Mouse (Mus musculus) limb, embryonic 13.5 days (tissue): ENCODE measurements around the gene Hexim2. TPM values are rescaled to one million over a fixed set of nuclear protein-coding genes. Genes with fewer than 3 reads are reported as not detected.

ENCODE experiments used
- ATAC-seq: fragments of 200-750 bp; cut with Nextera tagmentation; 2 replicates; pipeline ENCODE4 v1.8.0; 2017; ENCODE audit warnings: low read depth, moderate number of reproducible peaks, moderate TSS enrichment; ENCODE audit not compliant: low FRiP score
- H3K27ac ChIP-seq: fragments of 300-500 bp; sonication (generic); 2 replicates; pipeline ENCODE4 v1.5.1; 2015; ENCODE audit warnings: inconsistent platforms, mild to moderate bottlenecking, moderate library complexity
- H3K27me3 ChIP-seq: fragments of 300-500 bp; sonication (generic); 2 replicates; pipeline ENCODE4 v1.6.1; 2015; ENCODE audit warnings: mild to moderate bottlenecking, inconsistent platforms
- H3K36me3 ChIP-seq: fragments of 300-500 bp; sonication (generic); 2 replicates; pipeline ENCODE4 v1.6.1; 2015; ENCODE audit warnings: inconsistent platforms, mild to moderate bottlenecking, moderate library complexity
- H3K4me1 ChIP-seq: fragments of 300-500 bp; sonication (generic); 2 replicates; pipeline ENCODE4 v1.6.1; 2015; ENCODE audit warnings: inconsistent platforms
- H3K4me2 ChIP-seq: fragments of 300-500 bp; sonication (generic); replicated peaks from 2 replicates; pipeline ENCODE4 v1.6.1; 2015; ENCODE audit warnings: inconsistent platforms, mild to moderate bottlenecking, moderate library complexity
- H3K4me3 ChIP-seq: fragments of 300-500 bp; sonication (generic); 2 replicates; pipeline ENCODE4 v1.5.1; 2015; ENCODE audit warnings: moderate library complexity, mild to moderate bottlenecking, inconsistent platforms
- H3K9ac ChIP-seq: fragments of 300-500 bp; sonication (generic); 2 replicates; pipeline ENCODE4 v1.6.1; 2015; ENCODE audit warnings: mild to moderate bottlenecking, inconsistent platforms
- H3K9me3 ChIP-seq: fragments of 300-500 bp; sonication (generic); 2 replicates; pipeline ENCODE4 v1.6.1; 2016; ENCODE audit warnings: inconsistent platforms
- WGBS: fragments of 180-500 bp; shearing (Covaris S2); methylation state at CpG from one replicate; pipeline ENCODE4 v1.1.7; 2015; 5-methylcytosine and 5-hydroxymethylcytosine counted together
- polyA plus RNA-seq: library from polyadenylated mRNA; unstranded; fragments of >200 nt; fragmentation: Nextera tagmentation; extraction: Ambion mirVana; gene quantifications from 2 replicates; pipeline ENCODE4 v1.2.1, GENCODE M21; 2015

Gene Hexim2
- polyA plus RNA-seq, 1 experiment from 2014 or later, result 12.8 TPM

- Histone ChIP-seq H3K4me3 (no peak overlapping the region), H3K27me3 (peaks cover 60% of the 10 kb centered on the region)
Observed at GRCm38 (mm10) chr11:103172392-103173040, 40.3 kb downstream of the Hexim2 start.

GRCm38 (mm10) chr11:103173041-103173770, 41.0 kb downstream of the Hexim2 start:
- H3K4me3 ChIP-seq, result no peak overlapping the region
- H3K27me3 ChIP-seq, result peaks cover 57% of the 10 kb centered on the region
- no peaks in the 10 kb centered on the region for H3K36me3 ChIP-seq
- H3K27ac ChIP-seq, result no peak overlapping the region
- no peaks in the 10 kb centered on the region for H3K9me3 ChIP-seq
- H3K4me2 ChIP-seq, result no peak overlapping the region
- peaks cover 15% of the 10 kb centered on the region for H3K4me1 ChIP-seq
- no peak for ATAC-seq
- H3K9ac ChIP-seq, result no peak overlapping the region
- 75% methylated on average over 7 of the region's 7 CpGs for WGBS

More at GRCm38 (mm10) chr11:103172392-103173040, 40.3 kb downstream of the Hexim2 start:
- Histone ChIP-seq H3K9me3 (no peaks in the 10 kb centered on the region), H3K36me3 (no peaks in the 10 kb centered on the region), H3K4me1 (peaks cover 15% of the 10 kb centered on the region), H3K27ac (no peak overlapping the region), H3K9ac (no peak overlapping the region), H3K4me2 (no peak overlapping the region)
- 65% methylated on average over 6 of the region's 6 CpGs for WGBS
- no peak for ATAC-seq

DNA sequence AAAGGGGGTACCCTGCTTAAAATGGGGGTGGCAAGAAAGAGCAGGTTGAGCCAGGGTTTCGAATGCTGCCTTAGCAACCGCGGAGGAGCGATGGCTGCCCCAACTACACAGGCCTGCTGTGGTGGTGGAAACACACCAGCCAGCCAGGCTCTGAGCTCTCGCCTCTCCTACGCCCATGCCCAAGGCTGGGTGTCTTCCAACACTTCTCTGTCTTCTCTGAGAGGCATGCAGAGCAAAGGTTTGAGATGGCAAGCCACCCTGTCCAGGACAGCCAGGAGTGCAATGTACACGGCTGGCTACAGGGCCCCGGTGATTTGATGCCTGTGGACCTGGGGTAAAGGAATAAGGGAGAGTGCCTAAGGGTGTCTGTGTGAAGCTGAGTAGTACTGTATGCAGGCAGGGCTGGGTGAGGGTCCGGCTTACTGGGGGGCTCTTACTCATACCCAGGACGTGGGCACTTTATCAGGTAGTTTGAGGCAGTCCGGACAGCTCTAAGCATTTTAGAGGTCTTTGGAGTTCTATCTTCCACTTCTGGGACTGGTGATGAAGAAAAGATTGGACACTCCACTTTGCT, 41.6 kb downstream of the Hexim2 start:
- H3K27ac ChIP-seq, result no peak overlapping the region
- 88% methylated on average over 11 of the region's 11 CpGs for WGBS
- no peak for ATAC-seq
- H3K36me3 ChIP-seq, result no peaks in the 10 kb centered on the region
- no peak overlapping the region for H3K4me2 ChIP-seq
- no peak overlapping the region for H3K4me3 ChIP-seq
- H3K4me1 ChIP-seq, result peaks cover 15% of the 10 kb centered on the region
- H3K27me3 ChIP-seq, result peaks cover 52% of the 10 kb centered on the region
- H3K9ac ChIP-seq, result no peak overlapping the region
- H3K9me3 ChIP-seq, result no peaks in the 10 kb centered on the region

DNA sequence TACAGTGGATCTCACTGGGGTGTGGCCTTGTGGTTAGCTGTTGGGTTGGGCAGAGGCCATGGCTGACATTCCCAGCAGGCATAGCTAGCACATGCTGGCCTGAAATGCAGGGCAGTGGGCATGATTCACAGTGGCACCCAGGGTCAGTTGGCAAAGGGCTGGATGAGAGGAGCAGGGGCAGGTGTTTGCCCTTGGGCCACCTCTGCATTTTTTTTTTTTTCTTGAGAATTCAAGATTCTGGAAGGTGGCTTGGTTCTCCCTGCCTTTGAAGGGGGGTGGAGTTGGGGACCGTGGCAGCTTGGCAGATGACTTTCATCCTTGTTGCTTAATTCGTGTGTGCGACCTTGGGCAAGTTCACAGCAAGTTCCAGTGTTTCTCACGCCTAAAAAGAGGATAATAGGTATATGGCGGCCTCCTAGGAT, 42.2 kb downstream of the Hexim2 start:
- H3K36me3 ChIP-seq, result no peaks in the 10 kb centered on the region
- H3K9me3 ChIP-seq, result no peaks in the 10 kb centered on the region
- H3K4me1 ChIP-seq, result peaks cover 15% of the 10 kb centered on the region
- H3K4me2 ChIP-seq, result no peak overlapping the region
- H3K4me3 ChIP-seq, result no peak overlapping the region
- no peak for ATAC-seq
- 77% methylated on average over 5 of the region's 5 CpGs for WGBS
- no peak overlapping the region for H3K9ac ChIP-seq
- peaks cover 46% of the 10 kb centered on the region for H3K27me3 ChIP-seq
- H3K27ac ChIP-seq, result no peak overlapping the region

- Histone ChIP-seq H3K4me2 (no peak overlapping the region), H3K4me1 (peaks cover 15% of the 10 kb centered on the region), H3K9ac (no peak overlapping the region), H3K9me3 (no peaks in the 10 kb centered on the region), H3K27me3 (peaks cover 41% of the 10 kb centered on the region), H3K36me3 (no peaks in the 10 kb centered on the region), H3K27ac (no peak overlapping the region), H3K4me3 (no peak overlapping the region)
- ATAC-seq, result no peak
- 48% methylated on average over 8 of the region's 8 CpGs for WGBS
Observed at GRCm38 (mm10) chr11:103174891-103175391, 42.7 kb downstream of the Hexim2 start.

DNA sequence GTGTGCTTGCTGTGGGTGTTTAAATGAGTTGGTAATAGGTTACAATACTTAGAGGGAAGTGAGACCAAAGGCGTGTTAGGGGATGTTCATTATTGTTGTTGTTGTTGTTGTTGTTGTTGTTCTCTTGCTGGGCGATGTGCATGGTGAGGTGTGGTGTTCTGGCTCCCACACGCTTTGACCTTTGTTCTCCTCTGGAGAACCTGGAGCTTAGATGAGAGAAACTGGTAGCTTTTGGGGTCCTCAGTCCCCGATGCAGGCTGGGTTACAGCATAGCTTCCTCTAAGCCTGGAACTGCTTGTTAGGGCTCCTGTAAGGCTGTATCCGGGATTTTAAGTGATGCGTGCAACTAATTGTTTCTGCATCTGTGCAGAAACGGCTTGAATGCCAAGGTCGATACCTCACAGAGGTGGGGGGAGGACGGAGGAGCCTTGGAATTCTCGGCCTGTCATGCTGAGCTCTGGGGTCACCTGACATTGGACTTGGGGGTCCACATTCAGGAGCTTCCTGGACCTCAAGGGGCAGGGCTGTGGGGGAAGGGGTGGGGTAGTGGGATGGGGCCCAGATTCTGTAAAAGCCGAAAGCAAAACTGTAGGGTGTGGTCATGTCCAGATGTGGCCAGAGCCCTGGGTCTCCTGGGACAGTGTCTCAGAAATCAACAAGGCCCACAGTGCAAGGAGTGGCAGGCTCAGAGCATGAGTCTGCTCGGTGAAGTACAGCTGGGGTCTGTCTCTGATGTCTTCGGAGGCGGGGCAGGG, 43.6 kb downstream of the Hexim2 start:
- peaks cover 7% of the 10 kb centered on the region for H3K4me1 ChIP-seq
- H3K36me3 ChIP-seq, result no peaks in the 10 kb centered on the region
- H3K27ac ChIP-seq, result no peak overlapping the region
- 60% methylated on average over 14 of the region's 14 CpGs for WGBS
- H3K9me3 ChIP-seq, result no peaks in the 10 kb centered on the region
- H3K4me3 ChIP-seq, result no peak overlapping the region
- no peak for ATAC-seq
- H3K27me3 ChIP-seq, result peaks cover 34% of the 10 kb centered on the region
- H3K9ac ChIP-seq, result no peak overlapping the region
- no peak overlapping the region for H3K4me2 ChIP-seq

GRCm38 (mm10) chr11:103176510-103176909, 44.3 kb downstream of the Hexim2 start:
- ATAC-seq, result no peak
- H3K27ac ChIP-seq, result no peak overlapping the region
- no peaks in the 10 kb centered on the region for H3K9me3 ChIP-seq
- H3K4me1 ChIP-seq, result peaks cover under 1% of the 10 kb centered on the region; the same call in 1 of the 2 replicates
- H3K9ac ChIP-seq, result no peak overlapping the region
- 79% methylated on average over 1 of the region's 1 CpGs for WGBS
- H3K27me3 ChIP-seq, result peaks cover 28% of the 10 kb centered on the region
- H3K4me2 ChIP-seq, result no peak overlapping the region
- no peak overlapping the region for H3K4me3 ChIP-seq
- no peaks in the 10 kb centered on the region for H3K36me3 ChIP-seq

GRCm38 (mm10) chr11:103177216-103177615, 45.0 kb downstream of the Hexim2 start:
- 71% methylated on average over 5 of the region's 5 CpGs for WGBS
- H3K36me3 ChIP-seq, result no peaks in the 10 kb centered on the region
- no peak overlapping the region for H3K4me2 ChIP-seq
- H3K27ac ChIP-seq, result no peak overlapping the region
- H3K4me3 ChIP-seq, result no peak overlapping the region
- no peak overlapping the region for H3K9ac ChIP-seq
- no peaks in the 10 kb centered on the region for H3K4me1 ChIP-seq
- ATAC-seq, result no peak
- peaks cover 26% of the 10 kb centered on the region for H3K27me3 ChIP-seq
- H3K9me3 ChIP-seq, result no peaks in the 10 kb centered on the region

DNA sequence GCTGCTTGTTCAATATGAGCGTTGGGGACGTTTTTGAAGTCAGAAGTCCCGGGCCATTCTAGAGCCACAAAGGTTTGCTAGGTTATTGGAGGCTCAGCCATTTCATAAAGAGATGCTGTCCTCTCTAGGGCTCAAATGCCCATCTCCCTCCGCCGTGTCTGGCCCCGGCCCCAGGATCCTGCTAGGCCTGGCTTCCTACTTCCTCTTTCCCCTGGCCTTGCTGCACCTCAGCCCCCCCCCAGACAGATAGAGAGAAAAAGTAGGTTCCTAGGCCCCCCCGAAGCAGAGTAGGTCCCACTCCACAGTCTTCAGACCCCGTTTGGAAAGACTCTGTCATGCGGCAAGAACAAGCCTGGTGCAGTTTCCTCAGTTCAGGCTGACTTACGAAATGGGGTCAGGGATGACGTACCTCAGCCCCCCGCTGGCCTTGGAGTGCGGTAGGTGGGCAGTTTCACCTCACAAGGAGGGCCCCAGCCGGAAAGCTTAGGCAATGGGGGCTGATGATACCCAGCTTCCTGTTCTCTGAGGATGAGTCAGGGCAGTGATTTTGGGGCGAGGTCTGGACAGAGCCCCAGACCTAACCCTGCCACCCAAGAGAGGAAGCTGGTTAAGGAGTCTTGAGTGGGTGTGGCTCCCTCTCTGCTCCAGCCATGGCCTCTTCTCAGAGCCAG, 45.7 kb downstream of the Hexim2 start:
- ATAC-seq, result no peak
- Histone ChIP-seq H3K36me3 (no peaks in the 10 kb centered on the region), H3K4me2 (no peak overlapping the region), H3K27ac (no peak overlapping the region), H3K4me1 (no peaks in the 10 kb centered on the region), H3K4me3 (no peak overlapping the region), H3K9ac (no peak overlapping the region), H3K27me3 (peaks cover 19% of the 10 kb centered on the region), H3K9me3 (no peaks in the 10 kb centered on the region)
- WGBS, result 86% methylated on average over 15 of the region's 15 CpGs

DNA sequence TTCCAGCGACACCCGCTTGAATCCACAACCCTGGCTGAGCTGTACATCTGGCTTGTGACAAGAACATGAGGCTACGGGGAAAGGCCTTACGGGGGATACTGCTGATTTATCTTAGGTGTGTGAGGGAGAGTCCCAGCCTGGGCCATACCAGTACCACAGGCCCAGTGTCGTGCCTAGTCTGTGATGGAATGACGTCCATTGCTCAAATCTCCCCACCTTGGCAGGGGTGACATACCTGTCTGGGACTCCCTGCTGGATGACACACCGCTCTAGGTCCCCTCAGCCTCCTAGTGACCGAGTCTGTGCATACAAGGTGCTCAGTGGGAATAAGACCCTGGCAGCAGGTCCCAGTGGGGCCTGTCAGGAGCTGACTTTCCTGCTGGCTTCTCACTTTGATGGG, 46.5 kb downstream of the Hexim2 start:
- H3K27ac ChIP-seq, result no peak overlapping the region
- no peak overlapping the region for H3K9ac ChIP-seq
- H3K27me3 ChIP-seq, result peaks cover 11% of the 10 kb centered on the region
- no peak overlapping the region for H3K4me3 ChIP-seq
- no peaks in the 10 kb centered on the region for H3K4me1 ChIP-seq
- no peaks in the 10 kb centered on the region for H3K9me3 ChIP-seq
- no peak overlapping the region for H3K4me2 ChIP-seq
- ATAC-seq, result no peak
- WGBS, result 87% methylated on average over 8 of the region's 8 CpGs
- no peaks in the 10 kb centered on the region for H3K36me3 ChIP-seq

DNA sequence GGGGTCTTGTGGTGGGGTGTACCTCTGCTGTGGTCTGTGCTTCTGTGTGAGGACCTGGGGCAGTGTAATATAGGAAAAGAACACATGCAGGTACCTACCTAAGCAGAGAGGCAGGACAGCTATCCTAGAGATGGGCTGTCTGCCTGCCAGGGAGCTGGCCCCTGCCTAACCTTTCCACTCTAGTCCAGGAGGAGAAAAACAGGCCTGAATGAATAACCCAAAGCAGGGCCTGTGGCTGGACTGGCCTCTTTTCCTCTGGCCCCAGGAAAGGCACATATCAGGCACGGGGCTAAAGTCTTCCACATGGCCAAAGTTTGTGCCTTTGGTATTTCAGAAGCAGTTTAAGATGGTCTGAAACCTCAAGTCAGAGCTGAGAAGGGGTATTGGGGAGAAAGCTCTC, 48.2 kb downstream of the Hexim2 start:
- Histone ChIP-seq H3K4me2 (no peak overlapping the region), H3K36me3 (no peaks in the 10 kb centered on the region), H3K9me3 (no peaks in the 10 kb centered on the region), H3K4me1 (no peaks in the 10 kb centered on the region), H3K27me3 (peaks cover 8% of the 10 kb centered on the region; the same call in 1 of the 2 replicates), H3K27ac (no peak overlapping the region), H3K9ac (no peak overlapping the region), H3K4me3 (no peak overlapping the region)
- 44% methylated on average over 1 of the region's 1 CpGs for WGBS
- ATAC-seq, result no peak
